Mouse (Mus musculus) spleen, adult 2 months (tissue): ENCODE results near the gene Sarnp.

Experiments used
- CTCF ChIP-seq: fragments of 200-500 bp; IDR thresholded peaks from 2 replicates; pipeline ENCODE4 v1.5.1; 2011; ENCODE audit warnings: mild to moderate bottlenecking, inconsistent platforms; ENCODE audit not compliant: insufficient read depth, insufficient read length, insufficient replicate concordance; ENCODE audit errors: extremely low read depth
- POLR2A ChIP-seq: fragments of 200-500 bp; IDR thresholded peaks from 2 replicates; pipeline ENCODE4 v1.6.1; 2011; ENCODE audit warnings: low read depth, low read length, inconsistent platforms

DNA sequence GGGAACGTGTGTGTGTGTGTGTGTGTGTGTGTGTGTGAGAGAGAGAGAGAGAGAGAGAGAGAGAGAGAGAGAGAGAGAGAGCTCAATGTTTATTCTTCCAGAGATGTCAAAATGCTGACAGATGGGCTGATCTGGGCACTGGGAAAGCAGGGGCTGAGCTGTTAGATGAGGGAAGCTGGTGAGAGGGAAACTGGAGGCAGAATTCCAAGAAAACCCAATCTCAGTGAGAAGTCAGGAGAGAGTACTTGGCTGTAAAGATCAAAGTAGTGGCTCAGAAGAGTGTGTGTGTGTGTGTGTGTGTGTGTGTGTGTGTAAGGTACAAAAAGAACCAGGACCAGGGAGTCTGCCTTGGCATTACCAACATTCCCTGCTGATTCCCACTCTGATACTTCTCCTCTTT, 80.4 kb downstream of the Sarnp start:
- TF ChIP-seq CTCF, result no peak
- TF ChIP-seq POLR2A, result no peak
